Mouse (Mus musculus) adrenal gland, adult (tissue): ENCODE measurements at regions not wholly inside any gene's neighbourhood (a gene's known extent, or its start where the extent isn't known, plus 50 kb on each side); places are given as distances from the start of the nearest gene placed in this dataset.
"Not testable (repeated sequence)": the region's sequence is repeated elsewhere in the genome, so short reads cannot be mapped to it uniquely, and the experiment has no call there.

Source experiments
- DNase-seq, 2 experiments: peaks; one replicate each; pipeline ENCODE4 v3.0.0; 2022 to 2023; ENCODE audit warnings: low spot score in 1 of 2; ENCODE audit not compliant: inconsistent age in 2 of 2

GRCm38 (mm10) chr2:107869304-107869958, 579.0 kb downstream of the Kcna4 start:
- no peak for DNase-seq

DNA sequence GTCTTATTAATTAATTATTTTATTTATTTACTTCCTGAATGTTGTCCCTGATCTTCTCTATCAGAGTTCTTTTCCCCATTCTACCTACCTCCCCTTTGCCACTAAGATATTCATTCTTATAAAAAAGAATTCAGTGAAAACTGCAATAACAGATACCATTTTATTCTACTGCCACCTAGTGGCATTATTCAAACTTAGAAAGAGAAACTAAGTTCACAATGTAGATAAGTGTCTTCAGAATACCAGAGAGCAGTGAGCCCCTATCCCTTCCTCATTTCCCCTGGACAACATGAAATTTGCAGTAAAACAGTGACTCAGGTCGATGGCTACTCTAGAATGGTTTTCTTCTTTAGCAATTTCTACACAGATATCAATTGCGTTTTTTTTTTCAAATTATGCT, 589.2 kb downstream of the Kcna4 start:
- DNase-seq = no peak

DNA sequence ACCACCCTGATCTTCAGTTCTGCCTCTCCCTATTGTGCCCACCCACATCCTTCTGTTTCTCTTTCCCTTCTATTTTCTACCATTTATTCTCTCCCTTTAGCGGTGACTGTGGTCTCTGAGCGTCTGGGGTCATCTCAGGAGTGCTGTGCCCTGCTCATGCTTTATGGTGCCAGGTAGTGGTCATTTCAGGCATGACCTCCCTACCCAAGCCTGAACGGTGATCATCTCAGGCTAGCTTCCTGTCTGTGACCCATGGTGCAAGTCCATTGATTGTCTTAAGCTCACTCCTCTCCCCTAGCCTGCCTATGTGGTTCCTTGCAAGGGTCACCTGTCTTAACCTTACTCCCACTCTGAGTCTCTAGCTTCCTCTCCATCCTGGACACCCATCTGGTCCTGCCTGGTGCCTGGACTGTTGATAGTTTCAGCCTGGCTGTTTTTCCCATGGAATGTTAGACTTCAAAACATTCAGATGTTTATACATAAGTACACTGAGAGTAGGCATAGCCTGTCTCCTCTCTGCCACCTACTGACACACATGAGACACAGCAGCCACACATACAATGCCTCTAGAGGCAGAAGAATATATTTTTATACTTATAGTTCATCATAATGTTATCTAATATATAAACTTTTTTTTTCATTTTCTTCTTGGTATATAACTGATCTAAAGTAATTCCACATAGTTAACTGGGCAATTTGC, 595.8 kb downstream of the Kcna4 start:
- no peak for DNase-seq

- DNase-seq = no peak
Measured at GRCm38 (mm10) chr2:107888245-107888644, 597.8 kb downstream of the Kcna4 start.

DNA sequence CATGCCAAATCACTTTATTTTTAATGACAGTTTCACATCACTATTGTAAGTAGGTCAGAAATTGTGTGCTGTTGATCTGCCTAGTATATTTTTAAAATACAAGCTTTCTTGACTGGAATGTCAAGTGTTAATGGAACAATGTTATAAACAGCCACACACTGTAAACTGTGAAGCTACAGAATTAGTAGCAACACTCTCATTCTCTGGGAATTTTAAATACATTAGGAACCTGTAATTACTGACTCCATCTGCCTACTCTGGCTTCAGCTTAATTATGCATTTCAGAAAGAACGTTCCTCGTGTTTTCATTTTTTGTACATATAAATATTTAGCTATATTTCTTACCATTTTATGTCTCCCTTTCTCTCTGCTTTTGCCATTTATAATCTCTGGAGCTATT, 634.7 kb downstream of the Kcna4 start:
- DNase-seq = no peak

- DNase-seq = peak in 1 of 2 experiments; percentile 59
Measured at GRCm38 (mm10) chr2:107926606-107927005, 636.2 kb downstream of the Kcna4 start.

GRCm38 (mm10) chr2:107935336-107935735, 644.9 kb downstream of the Kcna4 start:
- DNase-seq = peak in 1 of 2 experiments; percentile 29

- no peak for DNase-seq
Measured at GRCm38 (mm10) chr2:107935775-107936174, 645.3 kb downstream of the Kcna4 start.

DNA sequence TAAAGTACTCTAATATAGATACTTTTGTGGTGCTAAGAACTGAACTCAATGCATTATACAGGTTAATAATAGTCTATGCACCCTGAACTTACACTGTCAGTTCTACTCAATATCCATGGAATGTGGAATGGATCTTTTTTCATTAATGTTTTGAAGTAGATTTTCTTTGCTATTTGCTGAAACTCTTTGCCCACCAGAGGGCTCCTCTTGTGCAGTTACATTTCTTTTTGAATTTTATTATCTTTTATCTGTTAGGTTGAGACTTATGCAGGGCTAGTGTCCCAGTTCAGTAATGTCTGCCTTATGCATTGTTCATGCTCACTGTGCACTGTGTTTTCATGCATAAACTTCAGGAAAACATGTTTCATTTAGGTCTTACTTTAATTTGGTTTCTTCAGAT, 650.9 kb downstream of the Kcna4 start:
- DNase-seq = no peak

- peak; percentile 7 to 71 for DNase-seq
Measured at GRCm38 (mm10) chr2:107945837-107946451, 655.5 kb downstream of the Kcna4 start.

DNA sequence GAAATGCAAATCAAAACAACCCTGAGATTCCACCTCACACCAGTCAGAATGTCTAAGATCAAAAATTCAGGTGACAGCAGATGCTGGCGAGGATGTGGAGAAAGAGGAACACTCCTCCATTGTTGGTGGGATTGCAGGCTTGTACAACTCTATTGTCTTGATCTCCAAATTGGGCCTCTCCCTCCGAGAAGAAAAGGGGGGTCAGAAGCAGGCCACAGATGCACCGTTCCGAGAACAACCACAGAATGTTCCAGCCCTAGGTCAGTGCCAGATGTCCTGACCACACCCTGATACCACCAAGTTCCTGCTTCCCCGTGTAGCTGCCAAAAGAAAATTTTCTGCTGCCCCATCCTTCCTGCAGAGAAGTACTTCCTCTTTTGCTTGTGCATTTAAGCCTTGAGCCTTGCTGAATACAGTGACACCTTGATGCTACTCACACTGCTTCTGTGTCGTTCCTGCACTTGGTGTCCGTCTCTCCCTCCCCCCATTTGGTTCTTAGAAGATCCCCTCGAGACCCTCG, 665.2 kb downstream of the Kcna4 start:
- not testable (repeated sequence) for DNase-seq

GRCm38 (mm10) chr2:107963921-107964320, 673.5 kb downstream of the Kcna4 start:
- not testable (repeated sequence) for DNase-seq

GRCm38 (mm10) chr2:107964841-107965240, 674.4 kb downstream of the Kcna4 start:
- DNase-seq = no peak

- DNase-seq = no peak
Measured at GRCm38 (mm10) chr2:107965336-107966306, 675.2 kb downstream of the Kcna4 start.

DNA sequence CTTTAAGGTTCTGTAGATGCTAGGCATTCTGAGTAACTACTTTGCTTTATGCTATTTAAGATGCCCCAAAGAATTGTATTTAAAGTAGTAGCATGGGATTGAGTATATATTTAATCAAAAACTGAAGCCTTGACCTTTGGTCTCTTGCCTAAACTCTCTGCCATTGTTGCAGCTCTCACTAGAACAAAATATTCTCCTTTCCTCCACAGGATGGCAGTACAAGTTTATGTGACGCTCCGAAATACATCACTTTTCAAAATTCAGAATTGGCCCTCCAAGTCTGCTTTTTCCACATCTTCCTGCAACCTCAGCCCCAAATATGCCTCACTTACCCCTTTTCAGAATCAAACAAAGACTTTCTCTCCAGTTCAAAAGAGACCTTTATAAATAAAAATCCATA, 678.1 kb downstream of the Kcna4 start:
- DNase-seq = no peak

- DNase-seq = no peak
Measured at GRCm38 (mm10) chr2:107969526-107969925, 679.1 kb downstream of the Kcna4 start.

DNA sequence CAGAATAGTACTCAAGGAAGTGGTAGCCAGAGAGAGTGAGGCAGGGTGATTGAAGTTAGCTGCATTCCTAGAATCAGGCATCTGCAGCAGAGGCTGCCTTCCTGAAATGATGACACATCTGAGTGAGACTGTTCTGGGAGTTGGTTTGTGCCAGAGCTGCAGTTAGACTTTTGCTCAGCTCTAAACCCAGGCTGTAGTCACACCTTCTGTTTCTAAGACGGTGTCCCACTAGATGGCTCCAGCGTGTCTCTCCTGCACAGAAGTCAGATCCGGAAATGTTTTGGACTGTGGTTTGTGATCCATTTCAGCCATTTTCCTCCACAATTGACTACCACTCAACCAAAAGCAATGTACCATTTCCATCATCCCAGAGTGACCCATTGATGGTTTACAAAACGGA, 683.1 kb downstream of the Kcna4 start:
- DNase-seq = no peak

DNA sequence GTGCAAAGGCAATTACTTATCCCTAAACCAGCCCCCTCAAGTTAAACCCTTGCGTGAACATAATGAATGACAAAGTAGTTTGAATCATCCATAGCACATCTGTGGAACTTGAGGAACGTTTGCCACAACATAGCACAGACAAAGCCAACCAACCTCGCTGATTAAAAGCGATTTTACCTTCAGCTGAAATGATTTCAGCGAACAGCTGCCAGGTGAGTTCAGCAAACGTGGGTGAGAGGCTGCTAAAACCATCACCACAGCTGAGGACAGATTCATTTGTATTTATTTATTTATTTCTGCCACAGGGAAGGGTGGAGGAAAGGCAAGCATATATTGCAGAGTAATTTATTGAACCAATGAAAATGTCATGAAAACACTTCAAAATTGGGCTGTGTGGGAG, 704.4 kb downstream of the Kcna4 start:
- DNase-seq = no peak

DNA sequence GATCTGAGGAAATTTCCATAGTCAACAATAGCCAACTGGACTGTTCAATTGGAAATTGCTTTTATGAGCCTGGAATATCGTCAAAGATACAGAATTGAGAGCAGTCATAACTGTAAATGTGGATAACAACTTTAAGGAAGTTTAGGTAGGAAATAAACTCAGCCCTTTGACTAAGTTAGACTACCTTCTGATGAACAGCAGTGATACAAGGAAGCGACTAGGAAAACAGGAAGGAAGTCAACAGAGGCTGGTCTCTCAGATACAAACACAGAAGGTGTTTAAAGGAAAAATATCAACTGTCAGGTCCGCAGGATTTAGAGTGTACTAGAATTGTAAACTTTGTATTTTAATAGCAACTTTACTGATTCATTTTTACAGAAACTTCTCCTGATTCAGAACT, 721.1 kb downstream of the Kcna4 start:
- DNase-seq = no peak

GRCm38 (mm10) chr2:108023206-108023605, 732.8 kb downstream of the Kcna4 start:
- peak in 1 of 2 experiments; percentile 22 for DNase-seq

DNA sequence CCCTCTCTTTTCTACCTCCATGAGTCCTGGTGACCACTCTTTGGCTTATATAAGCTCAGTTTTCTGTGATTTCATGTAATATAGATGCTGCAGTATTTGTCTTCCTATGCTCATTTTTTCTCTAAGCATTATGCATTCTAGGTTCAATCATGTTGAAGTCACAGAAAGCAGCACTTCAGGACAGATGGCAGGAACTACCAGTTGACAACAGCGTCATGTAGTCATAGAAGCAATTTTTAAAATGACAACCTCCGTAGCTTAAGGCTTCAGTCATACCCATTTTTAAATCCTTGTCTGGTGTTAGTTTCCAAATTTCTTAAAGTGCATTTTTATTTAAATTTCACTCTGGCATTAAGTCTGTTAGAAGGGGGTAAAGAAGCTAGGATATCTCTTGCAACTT, 740.2 kb downstream of the Kcna4 start:
- DNase-seq = no peak
